Mouse (Mus musculus) central nervous system, embryonic 14 days (tissue): ENCODE results near the gene Snap47. TPM values are rescaled to one million over a fixed set of nuclear protein-coding genes. Genes with fewer than 3 reads are reported as not detected.

Experiments
- polyA plus RNA-seq: library from polyadenylated mRNA; depleted of rRNA; stranded (reverse); fragments of >200 nt; gene quantifications from 2 replicates; pipeline ENCODE4 v1.2.3, GENCODE M21; 2012; rRNA removed

Gene Snap47
- 283 and 284 TPM in 2 replicates for polyA plus RNA-seq

GRCm38 (mm10) chr11:59451086-59451485 is at the start of gene Snap47:
TSS of gene Snap47 (minus strand) at chr11:59451186.

GRCm38 (mm10) chr11:59472326-59472677 is 21.3 kb upstream of the Snap47 start, which contains the start of gene Zfp867:
TSS of gene Zfp867 (minus strand) at chr11:59472474.

GRCm38 (mm10) chr11:59449741-59450229 is 1.2 kb downstream of the Snap47 start, which contains the start of gene Jmjd4:
TSS of gene Jmjd4 (plus strand) at chr11:59450045.

GRCm38 (mm10) chr11:59375475-59375874 is 75.5 kb downstream of the Snap47 start, which contains the start of gene Prss38:
TSS of gene Prss38 (minus strand) at chr11:59375657.

Other genes starting within 250 kb of the Snap47 start
- 44.4 and 50.2 TPM in 2 replicates for gene Mrpl55, start 248.7 kb downstream of the Snap47 start, polyA plus RNA-seq
- 39.9 and 41.4 TPM in 2 replicates for gene 2310033P09Rik, start 242.9 kb downstream of the Snap47 start, polyA plus RNA-seq
- 564 and 587 TPM in 2 replicates for gene Arf1, start 222.9 kb downstream of the Snap47 start, polyA plus RNA-seq
- gene Wnt3a, start 160.4 kb downstream of the Snap47 start, polyA plus RNA-seq: 0.91 and 0.98 TPM in 2 replicates
- 3.6 and 5.2 TPM in 2 replicates for gene Wnt9a, start 144.3 kb downstream of the Snap47 start, polyA plus RNA-seq
- gene Prss38, start 75.5 kb downstream of the Snap47 start, polyA plus RNA-seq: 0.14 and 0.20 TPM in 2 replicates
- gene Jmjd4, start 1.1 kb downstream of the Snap47 start, polyA plus RNA-seq: 13.9 TPM in 2 replicates
- 7.0 and 7.8 TPM in 2 replicates for gene Zfp867, start 21.3 kb upstream of the Snap47 start, polyA plus RNA-seq
- 13.5 and 14.5 TPM in 2 replicates for gene Zkscan17, start 75.6 kb upstream of the Snap47 start, polyA plus RNA-seq
- gene Nlrp3, start 90.4 kb upstream of the Snap47 start, polyA plus RNA-seq: 0.39 and 0.55 TPM in 2 replicates
- not detected in 2 replicates for gene Olfr222, start 125.0 kb upstream of the Snap47 start, polyA plus RNA-seq
- not detected in 2 replicates for gene Olfr223, start 142.1 kb upstream of the Snap47 start, polyA plus RNA-seq
- gene Mprip, start 210.1 kb upstream of the Snap47 start, polyA plus RNA-seq: 124 and 142 TPM in 2 replicates